Mouse (Mus musculus) urinary bladder, postnatal 36 days (tissue): ENCODE data around the gene Nek7.

Source experiments
- DNase-seq, 2 experiments: peaks; one replicate each; pipeline ENCODE4 v3.0.0; 2022; ENCODE audit warnings: low spot score in 2 of 2, mixed read lengths in 1 of 2

The Nek7 gene

DNA sequence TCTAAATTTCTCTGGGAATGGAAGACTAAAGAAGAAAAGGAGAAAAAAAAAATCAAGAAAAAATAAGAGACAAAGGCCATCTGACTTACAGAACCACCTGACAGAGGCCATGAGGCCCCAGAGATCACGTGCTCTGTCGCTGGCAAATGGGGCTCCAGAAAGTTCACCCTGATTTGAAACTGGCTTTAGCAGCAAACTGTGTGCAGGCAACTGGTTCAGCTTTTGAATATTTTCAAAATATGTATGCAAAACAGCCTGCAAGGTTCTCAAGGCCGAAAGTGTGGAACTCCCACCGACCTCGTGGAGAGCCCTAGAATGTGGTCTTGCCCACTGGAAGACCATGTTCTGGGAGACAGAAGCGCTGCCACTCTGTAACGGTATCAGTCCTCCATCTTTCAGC is 11.6 kb downstream of the Nek7 start:
- no peak for DNase-seq

- no peak for DNase-seq
Measured at GRCm38 (mm10) chr1:138607862-138608261, 12.1 kb downstream of the Nek7 start.

DNA sequence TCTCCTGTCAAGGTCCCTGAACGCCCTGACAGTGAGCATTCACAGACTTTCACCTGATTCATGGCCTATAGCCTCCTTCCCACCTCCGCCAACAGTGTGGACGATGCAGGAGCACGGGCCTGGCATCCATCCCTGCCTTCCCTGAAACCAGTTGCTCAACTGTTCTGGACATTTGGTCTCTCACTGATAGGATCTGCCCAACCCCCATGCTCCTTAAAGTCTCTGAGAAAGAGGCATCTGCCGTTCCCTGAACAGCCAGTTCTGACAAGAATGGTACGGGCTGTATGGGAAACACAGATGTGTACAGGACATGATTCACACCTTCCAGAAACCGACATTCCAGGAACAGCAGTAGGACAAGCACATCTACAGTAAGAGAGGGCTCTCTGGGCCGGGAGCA is 13.2 kb downstream of the Nek7 start:
- DNase-seq, result peak in 1 of 2 experiments; percentile 54

DNA sequence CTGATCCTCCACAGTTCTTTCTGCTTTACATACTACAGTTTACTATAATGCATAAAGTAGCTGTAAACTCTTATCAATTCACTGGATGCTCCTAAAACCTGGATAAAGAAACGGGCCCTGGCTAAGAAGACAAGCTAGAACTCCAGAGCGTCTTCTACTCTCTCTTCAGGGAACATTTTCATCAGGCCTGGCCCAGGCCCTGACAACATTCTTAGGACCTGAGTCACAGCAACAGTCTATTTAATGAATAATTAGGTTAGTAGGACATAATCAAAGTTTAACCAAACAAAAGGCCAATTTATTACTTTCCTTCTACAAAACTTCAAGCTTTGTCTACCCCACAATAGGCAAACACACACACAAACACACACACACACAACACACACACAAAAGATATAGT is 15.2 kb downstream of the Nek7 start:
- DNase-seq, result no peak

DNA sequence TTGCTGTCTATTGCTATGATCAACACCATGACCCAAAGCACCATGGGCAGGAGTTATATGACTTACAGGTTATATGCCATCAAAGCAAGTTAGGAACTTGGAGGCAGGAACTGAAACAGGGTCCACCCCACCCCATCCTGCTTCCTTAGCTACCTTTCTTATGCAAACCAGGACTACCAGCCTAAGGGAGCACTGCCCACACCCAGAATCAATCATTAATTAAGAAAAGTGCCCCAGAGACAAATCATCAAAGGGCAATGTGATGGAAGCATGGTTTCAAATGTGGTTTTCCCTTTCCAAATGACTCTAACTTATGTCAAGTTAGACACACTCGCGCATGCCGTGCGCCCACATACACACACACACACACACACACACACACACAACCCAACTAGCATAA is 16.0 kb downstream of the Nek7 start:
- no peak for DNase-seq

DNA sequence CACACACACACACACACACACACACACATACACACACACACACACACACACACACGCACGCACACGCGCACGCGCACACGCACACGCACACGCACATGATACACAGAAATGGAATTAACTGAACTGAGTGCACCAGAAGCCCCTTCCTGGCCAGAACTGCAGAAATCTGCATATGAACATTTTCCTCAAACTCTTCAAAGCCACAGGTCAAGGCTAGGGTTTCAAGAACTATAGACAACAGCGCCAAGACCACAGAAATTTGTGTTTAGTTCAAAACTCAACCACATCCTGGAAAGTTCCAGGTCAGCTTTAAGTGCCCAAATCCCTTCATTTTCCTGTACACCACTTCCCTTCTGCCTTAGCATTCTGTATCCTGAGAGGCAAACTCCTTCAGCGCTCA is 21.9 kb downstream of the Nek7 start:
- no peak for DNase-seq

DNA sequence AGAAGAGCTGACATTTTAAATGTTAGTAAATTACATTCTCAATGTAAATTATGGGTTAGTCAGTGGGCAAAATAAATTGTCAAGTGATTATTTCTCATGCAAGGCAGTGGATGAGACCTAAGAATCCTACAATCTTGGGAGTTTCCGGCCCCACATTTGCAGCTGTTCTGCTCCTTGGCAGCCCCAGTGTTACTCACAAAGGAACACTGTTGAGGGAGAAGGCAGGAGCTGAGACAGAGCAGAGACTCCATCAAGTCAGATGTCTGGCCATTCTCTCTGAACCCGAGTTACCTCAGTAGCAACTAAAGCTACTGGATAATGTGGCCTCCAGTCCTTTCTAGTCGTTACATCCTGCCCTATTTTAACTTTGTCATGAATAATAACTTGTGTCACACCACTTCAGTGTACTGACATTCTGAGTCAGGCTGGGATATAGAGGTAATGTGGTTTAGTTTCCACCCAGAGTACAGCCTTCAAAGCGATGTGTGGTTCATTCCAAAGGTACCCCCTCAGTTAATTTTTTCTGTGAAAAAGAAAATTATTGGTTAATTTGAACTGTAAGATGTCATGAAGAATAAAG is 23.7 kb downstream of the Nek7 start:
- no peak for DNase-seq

- DNase-seq, result no peak
Measured at GRCm38 (mm10) chr1:138594910-138595309, 25.0 kb downstream of the Nek7 start.

DNA sequence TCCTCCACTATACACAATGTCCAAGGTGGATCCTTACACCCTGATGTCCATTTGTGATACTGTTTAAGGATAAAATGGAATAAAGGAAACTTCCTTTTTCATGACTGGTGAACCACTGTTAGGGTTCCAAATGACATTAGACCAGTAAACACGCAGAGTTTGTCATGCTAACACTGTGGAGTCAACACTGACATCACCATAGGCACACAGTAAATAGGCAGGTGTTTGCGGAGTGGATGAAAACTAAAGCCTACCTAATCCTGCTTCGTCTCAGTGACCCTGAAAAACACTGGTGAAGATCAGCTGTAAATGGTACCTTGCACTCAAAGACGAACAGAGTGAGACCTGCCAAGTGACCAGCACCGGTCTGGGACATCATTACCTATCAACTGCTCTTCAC is 26.0 kb downstream of the Nek7 start:
- no peak for DNase-seq

- DNase-seq, result no peak
Measured at GRCm38 (mm10) chr1:138592466-138592865, 27.5 kb downstream of the Nek7 start.

GRCm38 (mm10) chr1:138590451-138591022 is 29.4 kb downstream of the Nek7 start:
- no peak for DNase-seq

GRCm38 (mm10) chr1:138589126-138589525 is 30.8 kb downstream of the Nek7 start:
- DNase-seq, result no peak

DNA sequence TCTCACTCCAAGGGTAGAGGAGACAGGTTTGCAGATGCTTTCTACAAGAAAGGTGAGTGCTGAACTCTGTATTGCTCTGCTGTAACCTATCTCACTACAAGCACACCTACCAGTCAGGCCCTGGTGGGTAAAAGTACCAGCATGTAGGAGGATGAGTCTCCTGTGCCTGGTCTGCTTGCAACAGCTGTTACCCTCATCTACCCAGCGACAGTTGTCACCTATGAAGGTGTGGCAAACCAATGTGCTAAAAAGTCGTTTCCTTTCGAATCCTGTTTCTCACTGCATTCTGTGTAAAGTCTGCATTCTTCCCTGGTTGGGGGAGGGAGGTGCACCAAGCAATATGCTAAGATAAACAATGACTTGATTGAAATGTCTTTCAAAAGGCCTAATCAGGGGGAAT is 32.1 kb downstream of the Nek7 start:
- no peak for DNase-seq

DNA sequence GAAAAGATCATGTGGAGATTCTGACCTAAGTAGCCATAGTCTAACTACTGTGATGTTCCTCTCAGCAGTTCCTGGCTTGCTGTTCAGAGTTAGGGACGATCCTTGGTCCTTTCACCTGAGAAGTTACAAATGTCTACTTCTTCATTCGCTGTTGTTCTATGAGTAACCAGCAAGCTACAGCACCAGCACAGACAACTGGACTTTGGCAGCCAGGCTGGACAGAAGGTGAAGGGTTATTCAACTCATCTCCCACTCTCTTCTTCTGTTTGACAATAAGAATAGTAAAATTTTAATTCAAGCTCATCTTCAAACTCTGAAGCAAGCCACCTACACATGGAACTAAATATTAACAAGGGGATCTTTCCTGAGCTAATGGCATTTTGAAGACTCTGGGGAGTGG is 33.0 kb downstream of the Nek7 start:
- no peak for DNase-seq

GRCm38 (mm10) chr1:138584423-138585013 is 35.4 kb downstream of the Nek7 start:
- DNase-seq, result no peak

- no peak for DNase-seq
Measured at GRCm38 (mm10) chr1:138582225-138582624, 37.7 kb downstream of the Nek7 start.

GRCm38 (mm10) chr1:138579822-138580492 is 40.0 kb downstream of the Nek7 start:
- no peak for DNase-seq

GRCm38 (mm10) chr1:138579207-138579606 is 40.7 kb downstream of the Nek7 start:
- no peak for DNase-seq

DNA sequence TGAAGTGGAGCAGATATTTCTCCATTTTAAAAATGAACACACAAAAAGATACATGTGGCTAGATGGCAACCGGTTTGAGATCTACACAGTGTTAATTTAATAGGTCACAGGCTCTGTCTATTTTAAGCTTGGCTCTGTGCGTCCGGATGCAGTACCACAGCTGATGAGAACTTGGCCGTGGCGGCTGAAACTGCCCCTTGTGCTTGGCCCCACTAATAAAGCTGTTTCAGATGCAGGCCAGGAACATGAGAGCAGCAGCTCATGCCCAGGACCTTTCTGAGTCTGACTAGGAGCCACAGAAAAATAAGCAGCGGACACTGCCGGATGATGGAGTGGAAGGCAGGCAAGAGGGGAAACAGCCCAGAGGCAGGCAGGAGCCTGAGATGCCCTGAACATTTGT is 43.1 kb downstream of the Nek7 start:
- DNase-seq, result no peak

DNA sequence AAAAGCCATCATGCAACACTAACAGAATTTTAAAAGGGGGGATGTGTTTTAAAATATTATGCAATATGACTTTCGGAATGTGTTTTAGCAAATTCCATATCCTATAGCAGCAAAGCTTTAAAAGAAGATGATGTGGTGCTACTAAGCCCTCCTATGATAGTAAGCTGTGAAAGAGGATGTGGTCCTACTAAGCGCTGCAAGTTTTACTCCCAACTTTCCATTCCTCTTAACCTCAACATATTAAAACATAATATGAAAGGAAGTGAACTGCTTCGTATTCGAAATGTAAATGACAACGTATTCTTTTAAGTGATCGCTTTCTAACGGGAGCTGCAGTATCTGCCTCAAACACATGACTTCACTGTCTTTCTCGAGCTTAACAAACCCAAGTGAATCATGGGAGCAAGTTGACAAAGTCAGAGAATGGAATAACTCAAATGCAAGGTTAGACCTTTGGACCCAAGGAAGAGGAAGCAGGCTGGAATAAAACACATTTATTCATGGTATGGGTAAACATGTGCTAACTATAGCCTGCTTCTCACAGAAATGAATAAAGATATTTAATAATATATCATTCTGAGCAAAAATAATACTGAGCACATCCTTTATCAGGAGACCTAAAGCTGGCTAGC is 43.8 kb downstream of the Nek7 start:
- DNase-seq, result no peak

GRCm38 (mm10) chr1:138575629-138576028 is 44.3 kb downstream of the Nek7 start:
- DNase-seq, result no peak

- no peak for DNase-seq
Measured at GRCm38 (mm10) chr1:138571565-138572361, 48.2 kb downstream of the Nek7 start.
